Mouse (Mus musculus) midbrain, embryonic 15.5 days (tissue): ENCODE measurements at regions not wholly inside any gene's neighbourhood (a gene's known extent, or its start where the extent isn't known, plus 50 kb on each side); places are given as distances from the start of the nearest gene placed in this dataset.
A peak's percentile ranks its signal among the peaks of the same experiment; 100 is the strongest.

Source experiments
- ATAC-seq: fragments of 200-750 bp; cut with Nextera tagmentation; replicated peaks from 2 replicates; pipeline ENCODE4 v1.8.0; 2017; ENCODE audit warnings: moderate TSS enrichment
- H3K27ac ChIP-seq: fragments of 300-500 bp; sonication (generic); 2 replicates; pipeline ENCODE4 v1.5.1; 2015; ENCODE audit warnings: mild to moderate bottlenecking, inconsistent platforms
- H3K27me3 ChIP-seq: fragments of 300-500 bp; sonication (generic); replicated peaks from 2 replicates; pipeline ENCODE4 v1.6.1; 2015; ENCODE audit warnings: inconsistent platforms
- H3K36me3 ChIP-seq: fragments of 300-500 bp; sonication (generic); replicated peaks from 2 replicates; pipeline ENCODE4 v1.6.1; 2015; ENCODE audit warnings: inconsistent platforms
- H3K4me1 ChIP-seq: fragments of 300-500 bp; sonication (generic); 2 replicates; pipeline ENCODE4 v1.6.1; 2015; ENCODE audit warnings: inconsistent platforms
- H3K4me2 ChIP-seq: fragments of 300-500 bp; sonication (generic); 2 replicates; pipeline ENCODE4 v1.6.1; 2015; ENCODE audit warnings: inconsistent platforms, mild to moderate bottlenecking, moderate library complexity
- H3K4me3 ChIP-seq: fragments of 300-500 bp; sonication (generic); 2 replicates; pipeline ENCODE4 v1.5.1; 2015; ENCODE audit warnings: mild to moderate bottlenecking, inconsistent platforms
- H3K9ac ChIP-seq: fragments of 300-500 bp; sonication (generic); 2 replicates; pipeline ENCODE4 v1.6.1; 2015; ENCODE audit warnings: mild to moderate bottlenecking, inconsistent platforms
- H3K9me3 ChIP-seq: fragments of 300-500 bp; sonication (generic); 2 replicates; pipeline ENCODE4 v1.6.1; 2016; ENCODE audit warnings: inconsistent platforms
- WGBS: fragments of 180-500 bp; shearing (Covaris S2); methylation state at CpG from one replicate; pipeline ENCODE4 v1.1.7; 2015; ENCODE audit warnings: mixed read lengths; 5-methylcytosine and 5-hydroxymethylcytosine counted together

DNA sequence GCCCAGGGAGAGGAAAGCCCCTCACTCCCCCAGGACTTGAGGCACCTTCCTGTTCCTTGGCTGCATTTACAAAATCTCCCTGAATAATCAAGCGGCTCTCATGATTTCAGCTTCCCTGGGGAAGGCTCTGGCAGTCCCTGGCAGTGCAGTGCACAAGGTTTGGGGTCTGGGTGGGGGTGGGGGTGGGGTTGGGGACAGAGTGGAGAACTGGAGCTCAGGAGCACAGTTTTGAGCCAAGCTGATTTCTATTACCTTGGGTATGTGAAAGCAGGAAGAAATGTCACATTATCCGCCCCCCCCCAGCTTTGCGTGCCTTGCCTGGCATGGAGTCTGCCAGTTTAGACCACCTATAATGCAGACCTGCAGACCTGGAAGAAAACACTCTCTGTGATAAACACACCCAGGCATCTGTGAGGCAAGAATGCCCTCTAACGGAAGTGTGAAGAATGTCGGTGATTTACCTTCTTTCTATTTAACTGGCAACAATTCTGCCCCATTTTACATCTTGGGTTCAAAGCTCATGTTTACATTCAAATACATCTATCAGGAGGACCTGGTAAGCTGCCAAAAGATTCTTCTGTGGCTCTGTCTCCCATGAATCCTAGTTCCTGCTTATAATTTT, 93.9 kb upstream of the Far2 start:
- WGBS, result 54% methylated on average over 5 of the region's 5 CpGs
- H3K4me3 ChIP-seq, result no peak overlapping the region
- H3K4me1 ChIP-seq, result no peaks in the 10 kb centered on the region
- no peak overlapping the region for H3K27ac ChIP-seq
- no peaks in the 10 kb centered on the region for H3K9me3 ChIP-seq
- H3K4me2 ChIP-seq, result no peak overlapping the region
- no peak overlapping the region for H3K9ac ChIP-seq
- H3K36me3 ChIP-seq, result no peaks in the 10 kb centered on the region
- no peaks in the 10 kb centered on the region for H3K27me3 ChIP-seq
- ATAC-seq, result 0 out of 2 replicates have a peak, but pooled peaks have one; percentile 49

DNA sequence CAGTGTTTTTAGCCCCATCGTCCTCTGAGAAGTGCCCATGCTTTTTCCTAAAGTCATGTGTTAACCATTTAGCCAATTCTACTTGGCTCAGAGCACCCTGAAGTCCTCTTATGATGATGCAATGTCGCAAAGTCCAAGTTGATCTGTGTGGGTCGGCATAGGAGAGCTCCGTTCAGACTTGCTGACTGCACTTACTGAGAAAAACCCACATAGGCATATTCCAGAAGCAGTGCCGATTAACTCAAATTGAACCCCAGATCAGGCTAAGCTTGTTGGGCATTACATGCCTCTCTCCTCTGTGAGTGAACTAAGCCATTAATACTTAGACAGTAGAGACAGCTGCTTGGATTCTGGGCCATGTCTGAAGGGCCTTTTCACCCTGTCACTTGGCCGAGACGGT, 93.3 kb upstream of the Far2 start:
- H3K9me3 ChIP-seq, result no peaks in the 10 kb centered on the region
- no peak overlapping the region for H3K27ac ChIP-seq
- H3K4me2 ChIP-seq, result no peak overlapping the region
- H3K9ac ChIP-seq, result no peak overlapping the region
- WGBS, result 89% methylated on average over 7 of the region's 7 CpGs
- H3K4me1 ChIP-seq, result no peaks in the 10 kb centered on the region
- H3K36me3 ChIP-seq, result no peaks in the 10 kb centered on the region
- no peaks in the 10 kb centered on the region for H3K27me3 ChIP-seq
- no peak overlapping the region for H3K4me3 ChIP-seq
- no peak for ATAC-seq

DNA sequence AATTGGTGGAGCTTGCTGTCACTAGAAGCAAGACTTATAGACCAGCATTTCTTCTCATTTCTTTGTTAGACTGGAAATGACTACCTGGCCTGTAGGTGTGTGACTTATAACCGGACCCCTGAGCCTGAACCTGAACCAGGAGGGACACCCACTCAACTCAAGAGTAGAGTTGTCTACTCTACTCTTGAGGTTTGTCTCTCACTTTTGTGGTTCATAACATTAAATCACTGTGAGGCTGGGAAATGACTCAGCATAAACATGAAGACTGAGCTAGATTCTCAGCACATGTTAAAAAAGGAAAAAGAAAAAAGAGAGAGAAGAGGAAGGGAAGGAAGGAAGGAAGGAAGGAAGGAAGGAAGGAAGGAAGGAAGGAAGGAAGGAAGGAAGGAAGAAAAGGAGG, 92.8 kb upstream of the Far2 start:
- no peaks in the 10 kb centered on the region for H3K9me3 ChIP-seq
- 94% methylated on average over 1 of the region's 1 CpGs for WGBS
- no peak for ATAC-seq

DNA sequence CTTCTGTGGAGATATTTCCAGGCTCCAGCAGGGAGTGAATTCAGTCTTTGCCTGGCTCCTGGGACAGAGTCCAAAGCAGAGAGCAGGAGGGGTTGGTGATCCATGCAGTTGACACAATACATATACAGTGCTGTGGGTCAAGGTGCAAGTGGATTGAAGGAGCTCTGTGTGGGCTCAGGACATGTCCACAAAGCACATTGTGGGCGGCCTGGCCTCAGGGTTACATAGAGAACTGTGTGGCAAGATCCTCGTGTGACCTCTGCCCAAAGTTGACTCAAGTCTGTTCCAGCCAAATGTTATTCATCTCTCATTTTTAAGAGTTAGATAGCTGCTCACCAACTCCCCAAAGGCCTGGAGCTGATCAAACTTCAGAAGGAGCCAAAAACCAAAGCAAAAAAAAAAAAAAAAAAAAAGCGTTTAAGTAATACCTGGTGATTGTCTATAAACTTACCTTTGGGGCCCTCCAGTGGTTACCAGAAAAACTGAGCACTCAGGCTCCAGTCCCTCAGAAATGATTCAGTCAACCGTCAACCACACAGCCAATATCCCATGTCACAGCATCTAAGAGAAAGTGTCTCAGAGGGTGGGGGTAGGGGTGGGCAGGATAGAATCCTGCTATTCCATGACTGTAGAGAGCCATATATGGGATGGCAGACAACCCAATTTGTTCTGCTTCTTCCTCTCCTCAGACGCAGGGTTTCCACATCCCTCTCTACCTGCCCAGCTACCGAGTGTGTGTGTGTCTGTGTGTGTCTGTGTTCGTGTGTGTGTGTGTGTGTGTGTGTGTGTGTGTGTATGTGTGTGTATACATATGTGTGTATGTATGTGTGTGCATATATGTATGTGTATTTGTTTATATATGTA, 91.9 kb upstream of the Far2 start:
- Histone ChIP-seq H3K9ac (no peak overlapping the region), H3K27ac (no peak overlapping the region), H3K36me3 (no peaks in the 10 kb centered on the region), H3K27me3 (no peaks in the 10 kb centered on the region), H3K4me3 (no peak overlapping the region), H3K9me3 (no peaks in the 10 kb centered on the region), H3K4me2 (no peak overlapping the region), H3K4me1 (no peaks in the 10 kb centered on the region)
- WGBS, result 73% methylated on average over 7 of the region's 7 CpGs
- peak; percentile 62 for ATAC-seq

More for the DNA sequence above, 92.8 kb upstream of the Far2 start:
- no peaks in the 10 kb centered on the region for H3K27me3 ChIP-seq
- H3K4me1 ChIP-seq, result no peaks in the 10 kb centered on the region
- H3K4me2 ChIP-seq, result no peak overlapping the region
- H3K4me3 ChIP-seq, result no peak overlapping the region
- no peak overlapping the region for H3K9ac ChIP-seq
- H3K27ac ChIP-seq, result no peak overlapping the region
- H3K36me3 ChIP-seq, result no peaks in the 10 kb centered on the region

DNA sequence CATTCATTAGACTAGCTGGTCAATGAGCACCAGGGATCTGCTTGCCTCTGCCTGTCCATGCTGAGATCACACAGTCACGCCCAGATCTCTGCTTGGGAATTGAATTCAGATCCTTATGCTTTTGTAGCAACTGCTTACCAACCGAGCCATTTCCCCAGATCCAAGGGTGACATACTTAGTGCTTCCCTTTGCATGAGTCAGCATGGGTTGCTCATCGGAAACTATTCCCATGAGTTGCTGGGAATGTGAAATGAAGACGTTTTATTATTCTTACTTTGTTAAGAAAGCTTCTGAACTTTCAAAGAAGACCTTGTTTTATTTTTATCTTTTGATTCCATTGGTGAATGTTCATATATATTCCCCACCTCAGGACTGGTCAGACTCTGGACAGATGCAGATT, 82.3 kb upstream of the Far2 start:
- Histone ChIP-seq H3K9ac (no peak overlapping the region), H3K27ac (no peak overlapping the region), H3K27me3 (no peaks in the 10 kb centered on the region), H3K4me2 (no peak overlapping the region), H3K4me3 (no peak overlapping the region), H3K36me3 (no peaks in the 10 kb centered on the region), H3K9me3 (no peaks in the 10 kb centered on the region), H3K4me1 (no peaks in the 10 kb centered on the region)
- 89% methylated on average over 4 of the region's 4 CpGs for WGBS
- no peak for ATAC-seq

DNA sequence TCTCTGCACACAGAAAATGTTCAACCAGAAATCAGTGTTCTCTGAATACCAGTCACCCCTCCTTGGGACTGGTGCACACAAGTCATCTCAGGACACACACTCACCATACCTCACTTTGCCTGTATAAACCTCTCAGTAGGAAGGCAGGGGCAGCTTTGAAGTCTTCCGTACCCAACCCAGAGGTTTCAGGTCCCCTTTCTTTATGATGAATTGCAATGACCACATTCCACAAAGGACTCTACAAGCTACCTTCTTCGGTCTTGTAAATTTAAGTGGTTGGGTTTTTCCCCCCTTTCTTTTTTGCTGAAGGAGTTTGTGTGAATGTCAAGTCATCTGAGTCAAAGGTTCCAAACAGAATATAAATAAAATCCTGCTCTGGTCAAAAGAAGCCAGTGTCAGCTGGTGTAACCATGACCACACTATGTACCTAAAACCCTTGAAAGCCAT, 76.9 kb upstream of the Far2 start:
- H3K27me3 ChIP-seq, result no peaks in the 10 kb centered on the region
- H3K9ac ChIP-seq, result no peak overlapping the region
- no peak overlapping the region for H3K4me2 ChIP-seq
- no peak overlapping the region for H3K27ac ChIP-seq
- H3K36me3 ChIP-seq, result no peaks in the 10 kb centered on the region
- H3K4me3 ChIP-seq, result no peak overlapping the region
- no peaks in the 10 kb centered on the region for H3K9me3 ChIP-seq
- ATAC-seq, result no peak
- no peaks in the 10 kb centered on the region for H3K4me1 ChIP-seq
- 92% methylated on average over 2 of the region's 2 CpGs for WGBS

DNA sequence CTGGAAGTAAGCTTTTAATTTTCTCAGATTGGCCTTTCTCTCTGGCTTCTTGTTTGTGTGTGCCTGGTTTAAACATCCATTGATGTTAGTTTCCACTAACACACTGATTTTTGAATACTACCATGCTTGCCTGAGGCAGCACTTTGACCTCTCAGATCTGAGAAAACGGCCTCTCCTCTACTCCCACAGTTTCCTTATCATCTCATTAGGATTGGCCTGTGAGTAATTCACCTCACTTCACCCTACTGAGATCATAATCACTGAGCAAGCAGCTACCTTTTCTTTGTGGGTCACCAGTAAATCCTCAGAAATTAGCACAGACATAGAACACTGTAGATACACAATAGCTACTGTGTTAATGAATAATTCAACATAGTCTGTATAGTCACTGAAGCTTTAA, 74.5 kb upstream of the Far2 start:
- no peak overlapping the region for H3K4me2 ChIP-seq
- no peak overlapping the region for H3K9ac ChIP-seq
- no peaks in the 10 kb centered on the region for H3K9me3 ChIP-seq
- 65% methylated on average over 1 of the region's 1 CpGs for WGBS
- no peak for ATAC-seq
- H3K27ac ChIP-seq, result no peak overlapping the region
- no peaks in the 10 kb centered on the region for H3K27me3 ChIP-seq
- no peak overlapping the region for H3K4me3 ChIP-seq
- H3K36me3 ChIP-seq, result no peaks in the 10 kb centered on the region
- no peaks in the 10 kb centered on the region for H3K4me1 ChIP-seq

DNA sequence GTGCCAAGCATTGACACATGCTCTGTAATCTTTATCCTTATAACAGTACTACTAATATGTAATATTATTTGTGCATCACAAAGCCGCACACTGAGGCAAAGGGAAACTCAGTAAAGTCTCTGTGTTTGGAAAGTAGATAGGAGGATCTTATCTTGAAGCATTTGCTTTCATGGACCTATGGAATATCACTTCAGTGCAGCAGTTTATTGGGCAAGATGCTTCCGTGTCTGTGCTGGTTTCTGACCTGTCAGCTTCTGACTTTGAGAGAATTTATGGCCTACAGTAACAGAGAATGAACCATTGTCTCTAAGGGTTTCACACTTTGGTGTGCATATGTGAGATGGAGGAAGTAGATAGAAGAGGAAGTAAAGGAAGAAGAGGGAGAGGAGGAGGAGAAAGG, 74.0 kb upstream of the Far2 start:
- no peak overlapping the region for H3K27ac ChIP-seq
- H3K9me3 ChIP-seq, result no peaks in the 10 kb centered on the region
- H3K4me3 ChIP-seq, result no peak overlapping the region
- H3K9ac ChIP-seq, result no peak overlapping the region
- 85% methylated on average over 2 of the region's 2 CpGs for WGBS
- no peaks in the 10 kb centered on the region for H3K27me3 ChIP-seq
- no peak overlapping the region for H3K4me2 ChIP-seq
- no peak for ATAC-seq
- H3K36me3 ChIP-seq, result no peaks in the 10 kb centered on the region
- H3K4me1 ChIP-seq, result no peaks in the 10 kb centered on the region

DNA sequence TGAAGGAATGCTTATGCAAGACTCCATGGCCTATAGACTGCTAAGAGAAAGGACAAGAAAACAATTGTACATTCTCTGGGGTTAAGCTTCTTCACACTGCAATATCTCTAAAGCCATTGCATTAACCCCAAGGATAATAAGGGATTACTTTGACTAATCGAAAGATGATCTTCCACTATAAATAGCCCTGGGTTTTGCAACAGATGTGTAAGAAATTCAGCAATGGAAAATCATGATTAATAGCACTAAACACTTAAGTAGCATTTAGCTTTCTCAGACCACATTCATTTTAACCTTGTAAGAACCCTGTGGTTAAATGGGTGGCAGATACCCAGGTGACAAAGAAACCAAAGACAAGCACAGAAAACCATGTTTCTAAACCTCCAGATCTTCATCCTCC, 71.1 kb upstream of the Far2 start:
- no peaks in the 10 kb centered on the region for H3K4me1 ChIP-seq
- no peak for ATAC-seq
- H3K4me3 ChIP-seq, result no peak overlapping the region
- no peaks in the 10 kb centered on the region for H3K36me3 ChIP-seq
- H3K4me2 ChIP-seq, result no peak overlapping the region
- no peak overlapping the region for H3K27ac ChIP-seq
- H3K9me3 ChIP-seq, result no peaks in the 10 kb centered on the region
- H3K27me3 ChIP-seq, result no peaks in the 10 kb centered on the region
- H3K9ac ChIP-seq, result no peak overlapping the region
- WGBS, result 81% methylated on average over 1 of the region's 1 CpGs

DNA sequence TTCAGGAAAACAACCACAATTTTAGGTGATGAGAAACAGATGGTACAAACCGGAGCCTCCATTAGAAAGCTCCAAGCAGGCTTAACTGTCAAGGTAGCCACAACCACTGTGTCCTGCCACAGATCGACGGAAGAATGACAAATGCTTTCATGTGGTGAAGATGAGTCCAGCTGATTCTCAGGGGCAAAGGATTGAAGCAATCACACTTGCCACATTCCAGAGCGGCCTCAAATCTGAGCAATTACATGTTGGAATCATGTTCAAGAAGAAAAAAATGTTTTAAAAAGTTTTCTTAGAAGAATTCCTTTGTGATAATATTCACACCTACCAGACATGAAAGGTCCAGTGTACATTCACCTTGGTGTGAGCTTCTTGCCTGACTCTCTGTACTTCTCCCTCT, 57.7 kb upstream of the Far2 start:
- no peaks in the 10 kb centered on the region for H3K27me3 ChIP-seq
- no peaks in the 10 kb centered on the region for H3K9me3 ChIP-seq
- no peaks in the 10 kb centered on the region for H3K4me1 ChIP-seq
- WGBS, result 85% methylated on average over 4 of the region's 4 CpGs
- no peaks in the 10 kb centered on the region for H3K36me3 ChIP-seq
- H3K27ac ChIP-seq, result no peak overlapping the region
- H3K9ac ChIP-seq, result no peak overlapping the region
- no peak overlapping the region for H3K4me2 ChIP-seq
- H3K4me3 ChIP-seq, result no peak overlapping the region
- no peak for ATAC-seq
